Mouse (Mus musculus) brain, embryonic 14.5 days (tissue): ENCODE results near the gene Rpl3l.

ENCODE experiments used
- CTCF ChIP-seq: fragments of 200-500 bp; IDR thresholded peaks from 2 replicates; pipeline ENCODE4 v1.5.1; 2012; ENCODE audit warnings: inconsistent platforms, mild to moderate bottlenecking, moderate library complexity, borderline replicate concordance; ENCODE audit not compliant: insufficient read depth, insufficient read length; ENCODE audit errors: extremely low read depth
- POLR2A ChIP-seq: fragments of 200-500 bp; IDR thresholded peaks from 2 replicates; pipeline ENCODE4 v1.6.1; 2012; ENCODE audit warnings: mild to moderate bottlenecking, inconsistent platforms, borderline replicate concordance; ENCODE audit not compliant: poor library complexity, insufficient read depth, insufficient read length, severe bottlenecking; ENCODE audit errors: extremely low read depth

DNA sequence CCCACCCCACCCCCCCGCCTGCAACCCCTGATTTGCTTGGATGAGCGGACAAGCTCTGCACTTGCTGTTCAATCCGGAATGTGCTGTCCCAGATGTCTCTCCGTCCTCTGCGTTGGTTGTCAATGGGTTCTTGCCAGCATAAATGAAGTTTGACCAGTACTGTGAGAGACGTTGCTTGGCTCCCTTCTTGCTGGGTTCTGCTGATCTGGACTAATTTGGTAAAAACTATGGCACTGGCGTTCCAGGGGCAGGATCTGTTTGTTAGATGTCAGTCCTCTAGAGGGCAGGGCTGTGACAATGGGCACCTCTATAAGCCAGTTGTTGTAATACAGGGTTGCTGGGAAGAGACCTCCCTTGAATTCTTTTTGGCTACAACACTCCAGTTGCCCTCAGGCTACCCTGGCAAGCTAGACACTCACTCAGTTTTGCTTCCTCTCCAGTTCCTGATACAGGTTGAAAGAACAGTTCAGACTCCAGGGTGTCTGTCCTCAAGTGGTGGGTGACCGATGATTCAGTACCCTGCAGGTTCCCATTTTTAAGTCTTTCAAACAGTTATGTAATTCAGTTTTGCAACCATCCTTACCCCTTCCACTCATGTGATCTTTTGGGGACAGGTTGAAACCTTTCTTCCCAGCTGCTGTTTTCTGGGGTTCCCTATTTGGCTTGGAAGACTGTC lies 9.7 kb downstream of the Rpl3l start:
- TF ChIP-seq CTCF: no peak
- no peak for TF ChIP-seq POLR2A
